Mouse (Mus musculus) layer of hippocampus, postnatal 14 days (tissue): ENCODE results near the gene Stap2. TPM values are rescaled to one million over a fixed set of nuclear protein-coding genes. Genes with fewer than 3 reads are reported as not detected.

Experiments
- DNase-seq, 2 experiments: peaks; one replicate each; pipeline ENCODE4 v3.0.0; 2021 to 2022; ENCODE audit warnings: low spot score in 2 of 2, mixed read lengths in 1 of 2
- total RNA-seq, 2 experiments: library from RNA; stranded (reverse); gene quantifications; 2 replicates each; pipeline ENCODE4 v1.2.3; 2021

The Stap2 gene
- total RNA-seq, 2 experiments from 2014 or later: 4.0 to 4.3 TPM

- DNase-seq: no peak
Observed at GRCm38 (mm10) chr17:56026303-56026702, 20.9 kb upstream of the Stap2 start.

GRCm38 (mm10) chr17:56024931-56025330 lies 19.5 kb upstream of the Stap2 start:
- DNase-seq: no peak

- DNase-seq: no peak
Observed at GRCm38 (mm10) chr17:56024476-56024875, 19.1 kb upstream of the Stap2 start.

- no peak for DNase-seq
Observed at GRCm38 (mm10) chr17:56023386-56023785, 18.0 kb upstream of the Stap2 start.

- no peak for DNase-seq
Observed at GRCm38 (mm10) chr17:56022989-56023290, 17.6 kb upstream of the Stap2 start.

GRCm38 (mm10) chr17:56022131-56022988 lies 17.0 kb upstream of the Stap2 start:
- DNase-seq: no peak

- peak in 1 of 2 experiments; percentile 79 for DNase-seq
Observed at GRCm38 (mm10) chr17:56021161-56021910, 16.0 kb upstream of the Stap2 start.

GRCm38 (mm10) chr17:56020400-56021084 lies 15.2 kb upstream of the Stap2 start:
- no peak for DNase-seq

GRCm38 (mm10) chr17:56018347-56019131 lies 13.2 kb upstream of the Stap2 start:
- DNase-seq: peak in 1 of 2 experiments; percentile 63

GRCm38 (mm10) chr17:56017848-56018247 lies 12.5 kb upstream of the Stap2 start:
- DNase-seq: no peak

- DNase-seq: no peak
Observed at GRCm38 (mm10) chr17:56016793-56017785, 11.7 kb upstream of the Stap2 start.

- DNase-seq: no peak
Observed at GRCm38 (mm10) chr17:56016382-56016781, 11.0 kb upstream of the Stap2 start.

- DNase-seq: no peak
Observed at GRCm38 (mm10) chr17:56015293-56015692, 9.9 kb upstream of the Stap2 start.

GRCm38 (mm10) chr17:56011441-56011840 lies 6.1 kb upstream of the Stap2 start:
- DNase-seq: no peak

GRCm38 (mm10) chr17:56010681-56011080 lies 5.3 kb upstream of the Stap2 start:
- DNase-seq: peak in 1 of 2 experiments; percentile 71

- DNase-seq: no peak
Observed at GRCm38 (mm10) chr17:56010255-56010654, 4.9 kb upstream of the Stap2 start.

GRCm38 (mm10) chr17:56009962-56010240 lies 4.5 kb upstream of the Stap2 start:
- no peak for DNase-seq

- DNase-seq: peak; percentile 93 to 94
Observed at GRCm38 (mm10) chr17:56009088-56009961, 3.9 kb upstream of the Stap2 start.
